Mouse (Mus musculus): ENCODE measurements at regions not wholly inside any gene's neighbourhood (a gene's known extent, or its start where the extent isn't known, plus 50 kb on each side); places are given as distances from the start of the nearest gene placed in this dataset.

DNA sequence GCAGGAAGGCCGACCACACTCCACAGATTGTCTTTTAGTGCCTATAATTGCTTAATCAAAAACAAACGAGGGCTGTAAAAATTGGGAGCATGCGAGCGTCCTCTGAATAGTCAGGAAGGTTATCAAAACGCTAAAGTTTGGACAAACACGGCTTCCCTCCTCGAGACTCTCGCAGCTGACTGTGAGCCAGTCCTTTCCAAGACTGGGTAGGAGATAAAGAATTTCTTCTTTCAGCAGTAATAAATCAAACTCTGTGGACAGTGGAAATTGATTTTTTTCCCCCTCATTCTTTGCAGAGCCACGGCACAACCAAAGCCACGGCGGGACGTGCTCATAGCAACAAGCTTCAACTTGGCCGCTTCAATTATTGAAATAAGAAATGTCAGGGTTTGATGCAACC is 119.7 kb upstream of the Kazn start:
- TF ChIP-seq TAL1 (IDR thresholded peaks at IDR 0.05; ENCODE audit: low read length) (no peak), GATA1 (IDR thresholded peaks at IDR 0.05; ENCODE audit: low read length) (no peak)
- Histone ChIP-seq H3K9me3 (ENCODE audit: control insufficient read depth, low read length) (peaks cover 9% of the 10 kb centered on the region), H3K4me3 (replicated peaks) (no peak overlapping the region), H3K27me3 (ENCODE audit: control insufficient read depth) (no peaks in the 10 kb centered on the region), H3K4me1 (ENCODE audit: control insufficient read depth) (no peaks in the 10 kb centered on the region), H3K36me3 (ENCODE audit: control insufficient read depth) (no peaks in the 10 kb centered on the region)

DNA sequence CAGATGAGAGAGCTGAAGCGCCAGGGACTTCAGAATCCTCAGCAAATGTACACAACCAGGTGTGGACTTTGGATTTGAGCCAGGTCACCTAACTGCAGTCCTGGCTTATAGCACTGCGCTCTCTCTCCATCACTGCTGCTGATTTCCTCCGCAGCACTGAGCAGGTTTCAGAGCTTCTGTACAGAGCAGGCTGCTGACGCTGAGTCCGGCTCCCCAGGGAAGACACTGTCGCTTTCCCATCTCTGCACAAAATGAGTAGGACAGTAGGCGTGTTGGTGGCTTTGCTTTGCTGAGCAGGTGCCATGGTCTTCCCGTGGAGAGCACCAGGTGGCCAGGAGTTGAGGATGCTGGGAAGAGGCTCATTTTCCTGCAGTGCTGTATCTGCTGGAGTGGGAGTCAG is 116.2 kb upstream of the Kazn start:
- no peaks in the 10 kb centered on the region for H3K36me3 ChIP-seq (ENCODE audit: control insufficient read depth)
- no peaks in the 10 kb centered on the region for H3K9me3 ChIP-seq (ENCODE audit: control insufficient read depth, low read length)
- TF ChIP-seq GATA1 (IDR thresholded peaks at IDR 0.05; ENCODE audit: low read length) (no peak), TAL1 (IDR thresholded peaks at IDR 0.05; ENCODE audit: low read length) (no peak)
- H3K4me1 ChIP-seq (ENCODE audit: control insufficient read depth): no peaks in the 10 kb centered on the region
- H3K27me3 ChIP-seq (ENCODE audit: control insufficient read depth): no peaks in the 10 kb centered on the region
- no peak overlapping the region for H3K4me3 ChIP-seq (replicated peaks)

GRCm38 (mm10) chr4:142353526-142353925 is 114.3 kb upstream of the Kazn start:
- Histone ChIP-seq H3K9me3 (ENCODE audit: control insufficient read depth, low read length) (no peaks in the 10 kb centered on the region), H3K27me3 (ENCODE audit: control insufficient read depth) (no peaks in the 10 kb centered on the region), H3K4me1 (ENCODE audit: control insufficient read depth) (no peaks in the 10 kb centered on the region), H3K36me3 (ENCODE audit: control insufficient read depth) (no peaks in the 10 kb centered on the region), H3K4me3 (replicated peaks) (no peak overlapping the region)
- TF ChIP-seq GATA1 (IDR thresholded peaks at IDR 0.05; ENCODE audit: low read length) (no peak), TAL1 (IDR thresholded peaks at IDR 0.05; ENCODE audit: low read length) (no peak)

DNA sequence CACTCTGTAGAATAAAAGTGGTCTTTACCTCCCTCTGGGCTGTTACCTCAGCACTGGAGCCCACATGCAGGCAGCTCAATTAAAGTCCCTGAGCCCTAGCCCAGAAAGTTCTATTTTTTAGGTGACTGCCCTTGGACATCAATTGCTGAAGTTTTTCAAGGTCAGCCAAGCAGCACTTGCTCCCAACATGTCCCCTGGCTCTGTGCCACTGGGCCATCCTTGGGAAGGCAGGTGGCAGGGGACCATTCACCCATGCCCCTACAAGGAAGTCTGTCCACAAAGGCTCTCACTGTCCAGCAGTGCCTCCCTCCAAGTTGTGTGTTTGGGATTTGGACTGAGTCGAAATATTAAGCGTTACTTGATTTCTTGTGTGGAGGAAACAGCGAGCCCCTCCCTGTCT is 112.6 kb upstream of the Kazn start:
- Histone ChIP-seq H3K27me3 (ENCODE audit: control insufficient read depth) (no peaks in the 10 kb centered on the region), H3K4me3 (replicated peaks) (no peak overlapping the region), H3K9me3 (ENCODE audit: control insufficient read depth, low read length) (no peaks in the 10 kb centered on the region), H3K4me1 (ENCODE audit: control insufficient read depth) (no peaks in the 10 kb centered on the region), H3K36me3 (ENCODE audit: control insufficient read depth) (no peaks in the 10 kb centered on the region)
- TF ChIP-seq GATA1 (IDR thresholded peaks at IDR 0.05; ENCODE audit: low read length) (no peak), TAL1 (IDR thresholded peaks at IDR 0.05; ENCODE audit: low read length) (no peak)

DNA sequence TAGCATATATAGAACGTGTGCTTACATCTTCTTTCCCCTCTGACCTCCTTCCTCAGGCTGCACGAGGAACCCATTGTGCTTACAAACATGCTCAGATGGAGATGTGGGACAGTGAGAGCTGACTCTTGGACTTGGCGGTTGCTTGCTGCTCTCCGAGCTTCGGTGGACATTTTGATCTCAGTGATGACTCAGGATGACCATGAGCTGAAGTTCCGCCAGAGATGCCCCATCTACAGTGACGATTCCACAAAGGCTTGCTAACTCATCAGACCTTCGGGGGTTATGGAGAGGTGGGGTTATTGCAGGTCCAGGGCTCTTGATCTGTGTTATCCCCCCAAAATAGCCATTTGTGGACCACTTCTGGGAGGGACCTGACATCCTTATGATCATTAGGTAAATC is 111.8 kb upstream of the Kazn start:
- no peaks in the 10 kb centered on the region for H3K27me3 ChIP-seq (ENCODE audit: control insufficient read depth)
- no peaks in the 10 kb centered on the region for H3K9me3 ChIP-seq (ENCODE audit: control insufficient read depth, low read length)
- no peak for TF ChIP-seq GATA1 (IDR thresholded peaks at IDR 0.05; ENCODE audit: low read length)
- TF ChIP-seq TAL1 (IDR thresholded peaks at IDR 0.05; ENCODE audit: low read length): no peak
- H3K4me1 ChIP-seq (ENCODE audit: control insufficient read depth): no peaks in the 10 kb centered on the region
- H3K4me3 ChIP-seq (replicated peaks): no peak overlapping the region
- no peaks in the 10 kb centered on the region for H3K36me3 ChIP-seq (ENCODE audit: control insufficient read depth)

DNA sequence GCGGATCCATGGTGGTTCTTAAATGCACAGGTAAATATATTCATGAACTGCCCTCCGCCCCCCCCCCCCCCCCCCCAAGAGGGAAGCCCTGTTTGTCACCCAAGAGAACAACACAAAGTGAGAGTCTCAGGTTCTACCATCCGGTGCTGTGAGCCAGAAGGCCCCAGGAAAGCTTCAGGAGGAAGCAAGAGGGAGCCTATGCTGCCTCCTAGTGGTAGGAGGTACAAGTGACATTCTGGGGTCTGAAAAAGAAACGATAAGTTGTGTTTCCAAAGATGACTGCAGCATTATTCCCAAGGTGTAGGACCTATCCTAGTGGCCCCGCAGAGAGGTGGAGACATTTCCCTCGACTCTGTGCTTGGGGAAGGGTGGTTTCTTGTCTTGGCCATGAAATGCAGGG is 109.7 kb upstream of the Kazn start:
- TF ChIP-seq TAL1 (IDR thresholded peaks at IDR 0.05; ENCODE audit: low read length) (no peak), GATA1 (IDR thresholded peaks at IDR 0.05; ENCODE audit: low read length) (no peak)
- no peaks in the 10 kb centered on the region for H3K36me3 ChIP-seq (ENCODE audit: control insufficient read depth)
- H3K9me3 ChIP-seq (ENCODE audit: control insufficient read depth, low read length): no peaks in the 10 kb centered on the region
- H3K27me3 ChIP-seq (ENCODE audit: control insufficient read depth): no peaks in the 10 kb centered on the region
- no peaks in the 10 kb centered on the region for H3K4me1 ChIP-seq (ENCODE audit: control insufficient read depth)
- no peak overlapping the region for H3K4me3 ChIP-seq (replicated peaks)

DNA sequence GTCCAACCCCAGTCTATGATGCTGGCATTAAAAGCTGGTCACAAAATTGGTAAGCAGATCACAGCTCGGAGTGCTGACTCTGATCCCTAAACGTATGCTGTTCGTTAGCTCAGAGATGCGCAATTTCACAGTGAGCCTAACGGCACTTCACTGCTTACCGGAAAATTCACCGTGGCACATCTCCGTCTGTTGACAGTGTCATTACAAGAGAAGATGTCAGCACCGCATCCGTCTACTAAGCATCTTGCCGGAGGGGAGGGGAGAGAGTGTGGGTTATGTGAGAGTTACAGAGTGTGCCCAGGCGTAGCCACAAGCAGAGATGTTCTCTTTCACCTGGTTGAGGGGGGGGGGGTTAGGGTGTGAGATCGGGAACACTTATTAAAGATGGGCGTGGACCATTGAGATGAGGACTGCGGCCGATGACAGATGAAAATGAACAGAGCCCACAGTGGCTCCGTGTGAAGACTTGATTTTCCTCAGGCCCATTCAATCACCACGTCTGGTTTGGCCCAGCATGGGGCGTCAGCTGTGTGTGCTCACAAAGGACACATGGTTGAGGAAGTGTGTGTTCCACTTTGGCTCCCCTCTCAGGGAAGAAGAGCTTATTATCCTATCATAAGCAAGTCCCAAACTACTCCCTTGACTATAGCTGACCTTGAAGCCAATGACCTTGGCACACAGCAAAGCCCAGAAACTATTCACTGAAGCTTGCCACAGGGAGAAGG is 103.4 kb upstream of the Kazn start:
- TF ChIP-seq GATA1 (IDR thresholded peaks at IDR 0.05; ENCODE audit: low read length): no peak
- TF ChIP-seq TAL1 (IDR thresholded peaks at IDR 0.05; ENCODE audit: low read length): no peak
- Histone ChIP-seq H3K27me3 (ENCODE audit: control insufficient read depth) (no peaks in the 10 kb centered on the region), H3K9me3 (ENCODE audit: control insufficient read depth, low read length) (peaks cover 2% of the 10 kb centered on the region; the same call in 1 of the 2 replicates), H3K4me3 (replicated peaks) (no peak overlapping the region), H3K4me1 (ENCODE audit: control insufficient read depth) (no peaks in the 10 kb centered on the region), H3K36me3 (ENCODE audit: control insufficient read depth) (no peaks in the 10 kb centered on the region)

- peaks cover 8% of the 10 kb centered on the region for H3K9me3 ChIP-seq (ENCODE audit: control insufficient read depth, low read length)
- no peaks in the 10 kb centered on the region for H3K36me3 ChIP-seq (ENCODE audit: control insufficient read depth)
- H3K4me3 ChIP-seq (replicated peaks): no peak overlapping the region
- no peaks in the 10 kb centered on the region for H3K4me1 ChIP-seq (ENCODE audit: control insufficient read depth)
- TF ChIP-seq TAL1 (IDR thresholded peaks at IDR 0.05; ENCODE audit: low read length) (no peak), GATA1 (IDR thresholded peaks at IDR 0.05; ENCODE audit: low read length) (no peak)
- no peaks in the 10 kb centered on the region for H3K27me3 ChIP-seq (ENCODE audit: control insufficient read depth)
Observed at GRCm38 (mm10) chr4:142341305-142341704, 102.1 kb upstream of the Kazn start.

DNA sequence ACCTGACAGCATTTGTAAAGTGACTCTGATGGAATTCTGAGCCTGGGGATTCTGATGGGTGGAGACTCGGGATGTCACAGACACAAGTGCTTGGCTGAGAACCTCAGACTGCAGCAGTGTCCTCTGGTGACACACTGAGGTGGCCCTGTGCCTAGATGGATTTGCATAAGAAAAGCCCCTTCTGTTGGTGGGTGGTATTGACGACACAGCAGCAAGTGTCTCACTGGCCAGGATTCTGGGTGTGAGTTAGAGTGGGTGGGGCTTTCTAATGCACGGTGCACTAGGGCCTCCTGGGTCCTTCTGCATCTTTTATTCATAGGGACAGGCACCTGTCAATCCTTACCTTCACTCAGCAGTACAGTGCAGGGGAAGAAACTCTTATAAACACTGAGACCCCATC is 100.9 kb upstream of the Kazn start:
- no peak overlapping the region for H3K4me3 ChIP-seq (replicated peaks)
- no peaks in the 10 kb centered on the region for H3K36me3 ChIP-seq (ENCODE audit: control insufficient read depth)
- TF ChIP-seq GATA1 (IDR thresholded peaks at IDR 0.05; ENCODE audit: low read length) (no peak), TAL1 (IDR thresholded peaks at IDR 0.05; ENCODE audit: low read length) (no peak)
- no peaks in the 10 kb centered on the region for H3K27me3 ChIP-seq (ENCODE audit: control insufficient read depth)
- H3K9me3 ChIP-seq (ENCODE audit: control insufficient read depth, low read length): peaks cover 15% of the 10 kb centered on the region
- no peaks in the 10 kb centered on the region for H3K4me1 ChIP-seq (ENCODE audit: control insufficient read depth)

- Histone ChIP-seq H3K27me3 (ENCODE audit: control insufficient read depth) (no peaks in the 10 kb centered on the region), H3K36me3 (ENCODE audit: control insufficient read depth) (no peaks in the 10 kb centered on the region), H3K4me3 (replicated peaks) (no peak overlapping the region), H3K4me1 (ENCODE audit: control insufficient read depth) (no peaks in the 10 kb centered on the region), H3K9me3 (ENCODE audit: control insufficient read depth, low read length) (peaks cover 31% of the 10 kb centered on the region)
- TF ChIP-seq TAL1 (IDR thresholded peaks at IDR 0.05; ENCODE audit: low read length): no peak
- TF ChIP-seq GATA1 (IDR thresholded peaks at IDR 0.05; ENCODE audit: low read length): no peak
Observed at GRCm38 (mm10) chr4:142337701-142338100, 98.5 kb upstream of the Kazn start.
